Mouse (Mus musculus) cortical plate, adult 2 months (tissue): ENCODE data around the gene Cfl1.

Source experiments
- CTCF ChIP-seq: fragments of 200-500 bp; IDR thresholded peaks from 2 replicates; pipeline ENCODE4 v1.5.1; 2011; ENCODE audit warnings: mild to moderate bottlenecking, control low read depth, low read length; ENCODE audit not compliant: insufficient read depth; ENCODE audit errors: extremely low read depth
- POLR2A ChIP-seq: fragments of 200-500 bp; IDR thresholded peaks from 2 replicates; pipeline ENCODE4 v1.6.1; 2011; ENCODE audit warnings: mild to moderate bottlenecking, low read length, control low read depth; ENCODE audit not compliant: insufficient read depth; ENCODE audit errors: extremely low read depth

GRCm38 (mm10) chr19:5451766-5452165, 38.5 kb upstream of the Cfl1 start:
- no peak for TF ChIP-seq CTCF
- TF ChIP-seq POLR2A = no peak
